Mouse (Mus musculus): Measurements from ENCODE around the gene Mobp. TPM values are rescaled to one million over a fixed set of nuclear protein-coding genes. Genes with fewer than 3 reads are reported as not detected.

Gene Mobp
- polyA plus RNA-seq, 1 experiment = 0.49 TPM

DNA sequence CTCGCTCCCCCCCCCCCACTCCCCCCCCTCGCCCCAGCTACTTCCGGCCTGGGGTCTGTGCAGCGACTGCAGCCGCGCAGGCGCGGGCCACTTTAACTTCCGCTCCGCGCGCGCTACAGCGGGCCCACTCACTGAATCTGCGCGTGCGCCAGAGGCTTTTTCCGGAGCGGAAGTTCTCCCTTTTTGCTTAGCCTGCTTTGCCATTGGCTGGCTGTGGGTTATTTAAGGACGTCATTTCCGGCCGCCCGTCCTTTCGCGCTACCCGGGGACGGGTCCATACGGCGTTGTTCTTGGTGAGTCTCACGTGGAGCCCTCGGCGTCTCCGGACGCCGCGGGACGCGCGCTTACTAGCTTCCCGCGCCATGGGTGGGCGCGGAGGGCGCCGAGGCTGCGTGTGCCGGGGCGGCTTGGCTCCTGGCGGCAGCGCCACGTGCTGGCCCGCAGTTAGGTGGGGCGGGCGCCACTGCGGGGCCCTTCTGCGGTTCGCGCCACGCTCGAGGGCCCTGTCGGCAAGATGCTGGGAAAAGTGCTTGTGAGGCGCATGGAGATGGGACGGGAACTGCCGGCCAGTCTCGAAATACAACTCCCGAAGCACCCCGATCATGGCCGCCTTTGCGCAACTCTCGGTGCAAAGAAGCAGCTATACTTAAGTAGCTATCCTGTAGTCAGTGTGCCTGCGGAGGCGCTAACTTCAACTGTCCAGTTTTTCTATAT is 21.8 kb upstream of the Mobp start, which contains the start of gene Rpsa:
TSS of gene Rpsa (plus strand) at position 152 of the 714 bp plus-strand sequence.
- Histone ChIP-seq H3K4me3 (ENCODE audit: control insufficient read depth, low read depth, low read length) (peak within 1 kb of the TSS; percentile 90), H3K27ac (ENCODE audit: control insufficient read depth, insufficient read depth, low read depth, low read length) (peak within 1 kb of the TSS; percentile 89), H3K36me3 (ENCODE audit: control insufficient read depth, insufficient read depth, low read length) (no peaks in the 10 kb centered on the region), H3K27me3 (ENCODE audit: control insufficient read depth, insufficient read depth, low read length) (no peaks in the 10 kb centered on the region), H3K4me1 (ENCODE audit: control insufficient read depth, insufficient read depth, low read length) (peaks cover 3% of the 10 kb centered on the region)
- TF ChIP-seq CTCF (IDR thresholded peaks at IDR 0.05; ENCODE audit: control insufficient read depth, insufficient read depth, insufficient replicate concordance, low read depth, low read length) = no peak
- peak; percentile 96 for TF ChIP-seq POLR2A (IDR thresholded peaks at IDR 0.05; ENCODE audit: control insufficient read depth, low read depth, low read length)

DNA sequence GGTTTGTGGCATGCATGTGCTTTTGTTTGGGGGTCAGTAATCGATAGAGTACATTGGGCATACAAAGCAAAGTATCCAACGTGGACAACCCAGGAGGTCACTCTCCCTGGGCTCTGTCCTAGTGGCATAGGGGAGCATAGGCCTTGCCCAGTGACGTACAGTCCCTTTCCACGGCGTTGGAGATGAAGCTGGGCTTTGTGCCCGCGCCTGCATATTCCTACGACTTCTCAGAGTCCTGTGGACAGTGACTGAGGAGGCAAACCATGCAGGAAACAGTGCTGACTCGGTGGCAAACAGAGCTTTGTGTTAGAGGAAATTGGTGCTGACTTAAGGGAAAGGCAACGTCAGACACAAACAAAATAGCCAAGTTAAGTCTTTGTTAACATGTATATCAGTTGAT is 20.2 kb upstream of the Mobp start:
- Histone ChIP-seq H3K27ac (ENCODE audit: control insufficient read depth, insufficient read depth, low read depth, low read length) (no peak overlapping the region), H3K36me3 (ENCODE audit: control insufficient read depth, insufficient read depth, low read length) (no peaks in the 10 kb centered on the region), H3K27me3 (ENCODE audit: control insufficient read depth, insufficient read depth, low read length) (no peaks in the 10 kb centered on the region), H3K4me1 (ENCODE audit: control insufficient read depth, insufficient read depth, low read length) (peaks cover 5% of the 10 kb centered on the region), H3K4me3 (ENCODE audit: control insufficient read depth, low read depth, low read length) (no peak overlapping the region)
- TF ChIP-seq POLR2A (IDR thresholded peaks at IDR 0.05; ENCODE audit: control insufficient read depth, low read depth, low read length) (no peak), CTCF (IDR thresholded peaks at IDR 0.05; ENCODE audit: control insufficient read depth, insufficient read depth, insufficient replicate concordance, low read depth, low read length) (no peak)

DNA sequence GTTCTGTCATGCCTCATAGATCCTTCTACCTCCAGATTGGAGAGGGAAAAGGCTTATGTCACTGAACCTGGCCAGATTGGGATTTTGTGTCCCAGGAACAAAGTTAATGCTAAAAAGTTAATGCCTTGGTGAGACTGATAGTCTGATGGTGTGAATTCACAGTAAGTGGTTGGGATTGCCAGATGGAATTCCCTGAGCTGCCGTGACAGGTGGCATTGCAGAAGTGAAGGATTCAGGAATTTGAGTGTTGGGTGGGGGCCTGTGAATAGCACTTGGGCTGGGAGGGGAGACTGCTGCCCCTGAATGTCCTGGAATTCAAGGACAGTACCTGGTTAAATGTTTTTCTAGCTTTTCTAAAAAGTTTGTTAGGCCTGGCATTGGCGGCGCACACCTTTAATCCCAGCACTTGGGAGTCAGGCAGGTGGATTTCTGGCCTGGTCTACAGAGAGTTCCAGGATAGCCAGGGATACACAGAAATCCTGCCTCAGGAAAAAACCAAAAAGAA is 17.7 kb upstream of the Mobp start:
- TF ChIP-seq CTCF (IDR thresholded peaks at IDR 0.05; ENCODE audit: control insufficient read depth, insufficient read depth, insufficient replicate concordance, low read depth, low read length) (no peak), POLR2A (IDR thresholded peaks at IDR 0.05; ENCODE audit: control insufficient read depth, low read depth, low read length) (no peak)
- Histone ChIP-seq H3K4me3 (ENCODE audit: control insufficient read depth, low read depth, low read length) (no peak overlapping the region), H3K27me3 (ENCODE audit: control insufficient read depth, insufficient read depth, low read length) (no peaks in the 10 kb centered on the region), H3K36me3 (ENCODE audit: control insufficient read depth, insufficient read depth, low read length) (no peaks in the 10 kb centered on the region), H3K27ac (ENCODE audit: control insufficient read depth, insufficient read depth, low read depth, low read length) (no peak overlapping the region), H3K4me1 (ENCODE audit: control insufficient read depth, insufficient read depth, low read length) (peaks cover 13% of the 10 kb centered on the region)

DNA sequence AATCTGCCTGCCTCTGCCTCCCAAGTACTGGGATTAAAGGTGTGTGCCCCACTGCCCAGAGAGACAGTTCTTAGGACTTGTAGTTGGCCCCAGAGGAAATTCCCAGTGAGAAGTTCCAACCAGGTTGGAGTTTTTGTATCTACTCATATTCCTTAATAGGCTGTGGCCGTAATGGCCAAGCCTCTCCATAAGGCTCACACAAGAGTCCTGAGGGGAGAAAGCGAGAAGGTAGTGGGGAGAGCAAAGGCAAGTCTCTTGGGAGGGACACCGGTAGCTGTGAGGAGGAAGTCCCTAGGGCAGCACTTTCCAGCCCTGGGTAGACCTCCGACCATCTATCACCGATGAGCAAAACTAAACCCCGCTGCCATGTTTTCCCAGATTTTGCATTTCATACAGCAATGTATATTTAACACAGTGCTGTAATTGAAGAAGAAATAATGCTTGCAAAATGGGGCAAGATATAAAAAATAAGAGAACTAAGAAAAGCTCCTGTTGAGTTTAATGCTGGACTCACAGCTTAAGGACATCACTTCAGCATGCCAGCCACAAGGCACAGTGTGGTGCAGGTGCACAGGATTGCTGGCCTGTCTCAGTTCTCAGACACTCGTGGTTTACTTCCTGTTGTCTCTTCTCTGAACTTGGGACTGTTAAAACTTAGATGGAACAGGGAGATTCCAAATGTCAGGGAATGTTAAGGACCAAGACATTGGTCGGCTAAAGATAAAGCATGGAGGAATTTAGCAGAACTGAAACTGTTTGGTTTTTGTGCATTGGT is 16.3 kb upstream of the Mobp start:
- TF ChIP-seq POLR2A (IDR thresholded peaks at IDR 0.05; ENCODE audit: control insufficient read depth, low read depth, low read length) = no peak
- no peak for TF ChIP-seq CTCF (IDR thresholded peaks at IDR 0.05; ENCODE audit: control insufficient read depth, insufficient read depth, insufficient replicate concordance, low read depth, low read length)
- H3K27ac ChIP-seq (ENCODE audit: control insufficient read depth, insufficient read depth, low read depth, low read length) = no peak overlapping the region
- no peaks in the 10 kb centered on the region for H3K27me3 ChIP-seq (ENCODE audit: control insufficient read depth, insufficient read depth, low read length)
- peaks cover 11% of the 10 kb centered on the region for H3K4me1 ChIP-seq (ENCODE audit: control insufficient read depth, insufficient read depth, low read length)
- H3K4me3 ChIP-seq (ENCODE audit: control insufficient read depth, low read depth, low read length) = no peak overlapping the region
- H3K36me3 ChIP-seq (ENCODE audit: control insufficient read depth, insufficient read depth, low read length) = no peaks in the 10 kb centered on the region

DNA sequence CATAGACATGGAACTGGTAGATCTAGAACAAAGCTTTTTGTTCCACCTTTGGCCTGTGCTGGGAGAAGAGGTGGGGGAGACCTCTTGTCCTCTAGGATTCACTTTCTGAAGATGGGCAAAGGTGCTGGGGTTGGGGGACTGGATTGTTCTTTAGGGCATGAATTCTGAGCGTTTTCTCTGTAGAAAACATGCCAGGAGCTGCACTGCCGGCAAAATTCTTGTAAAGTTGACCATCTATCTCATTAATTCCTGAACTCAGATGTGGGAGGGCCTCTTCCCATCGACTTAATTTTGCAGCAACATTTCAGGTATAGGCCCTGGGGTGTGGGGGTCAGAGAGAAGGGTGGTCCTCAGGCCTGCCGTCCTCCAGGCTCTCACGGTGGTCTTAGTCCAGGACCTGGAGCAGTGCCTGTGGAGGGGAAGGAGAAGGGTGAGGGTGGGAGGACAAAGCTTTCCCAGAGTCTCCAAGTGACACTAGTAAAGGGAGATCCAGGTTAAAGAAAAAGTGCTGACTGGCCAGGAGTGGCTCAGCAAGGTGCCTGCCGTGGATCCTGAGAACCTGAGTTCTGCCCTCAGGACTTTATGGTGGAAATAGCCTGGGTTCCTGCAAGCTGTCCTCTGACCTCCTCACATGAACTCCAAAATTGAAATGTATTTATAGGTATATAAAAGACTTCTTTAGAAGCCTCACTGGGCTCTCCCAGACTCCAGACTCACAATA is 15.6 kb upstream of the Mobp start:
- Histone ChIP-seq H3K4me3 (ENCODE audit: control insufficient read depth, low read depth, low read length) (peak overlapping the region; percentile 90), H3K27ac (ENCODE audit: control insufficient read depth, insufficient read depth, low read depth, low read length) (no peak overlapping the region), H3K36me3 (ENCODE audit: control insufficient read depth, insufficient read depth, low read length) (no peaks in the 10 kb centered on the region), H3K27me3 (ENCODE audit: control insufficient read depth, insufficient read depth, low read length) (no peaks in the 10 kb centered on the region), H3K4me1 (ENCODE audit: control insufficient read depth, insufficient read depth, low read length) (peaks cover 11% of the 10 kb centered on the region)
- TF ChIP-seq POLR2A (IDR thresholded peaks at IDR 0.05; ENCODE audit: control insufficient read depth, low read depth, low read length) = no peak
- no peak for TF ChIP-seq CTCF (IDR thresholded peaks at IDR 0.05; ENCODE audit: control insufficient read depth, insufficient read depth, insufficient replicate concordance, low read depth, low read length)

DNA sequence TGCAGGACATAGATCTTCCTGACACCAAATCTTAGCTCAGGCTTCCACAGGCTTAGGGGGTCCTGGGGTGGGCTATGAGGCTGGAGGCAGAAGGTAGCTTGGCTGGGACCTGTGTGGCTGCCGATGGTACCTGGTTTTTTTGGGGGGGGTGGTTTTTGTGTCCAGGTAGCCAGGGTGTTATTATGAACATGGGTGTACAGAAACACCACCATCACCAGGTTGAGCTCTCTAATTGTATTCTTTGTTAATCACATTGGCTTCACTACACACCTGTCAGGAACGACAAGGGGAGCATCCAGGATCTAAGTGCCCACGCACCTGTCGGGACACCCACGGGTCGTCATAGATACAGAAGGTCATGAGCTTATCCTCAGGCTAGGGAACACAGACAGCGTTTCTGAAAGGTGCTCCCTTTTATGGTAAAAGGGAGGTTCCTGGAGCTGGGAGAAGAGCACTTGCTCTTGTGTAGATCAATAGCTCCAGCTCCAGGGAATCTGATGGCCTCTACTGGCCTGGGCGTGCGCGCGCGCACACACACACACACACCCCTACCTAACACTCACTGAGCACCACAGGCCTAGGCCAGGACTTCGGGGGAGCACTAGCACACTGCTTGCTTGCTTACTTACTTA is 14.9 kb upstream of the Mobp start:
- Histone ChIP-seq H3K27me3 (ENCODE audit: control insufficient read depth, insufficient read depth, low read length) (no peaks in the 10 kb centered on the region), H3K4me3 (ENCODE audit: control insufficient read depth, low read depth, low read length) (peak overlapping the region; percentile 90), H3K36me3 (ENCODE audit: control insufficient read depth, insufficient read depth, low read length) (no peaks in the 10 kb centered on the region), H3K4me1 (ENCODE audit: control insufficient read depth, insufficient read depth, low read length) (peaks cover 11% of the 10 kb centered on the region), H3K27ac (ENCODE audit: control insufficient read depth, insufficient read depth, low read depth, low read length) (no peak overlapping the region; the same call in 1 of the 2 replicates)
- TF ChIP-seq CTCF (IDR thresholded peaks at IDR 0.05; ENCODE audit: control insufficient read depth, insufficient read depth, insufficient replicate concordance, low read depth, low read length) (no peak), POLR2A (IDR thresholded peaks at IDR 0.05; ENCODE audit: control insufficient read depth, low read depth, low read length) (no peak)

Data from testis, adult 2 months (tissue).